Mouse (Mus musculus): ENCODE data around the gene Sh2d4b. TPM values are rescaled to one million over a fixed set of nuclear protein-coding genes. Genes with fewer than 3 reads are reported as not detected.

Gene Sh2d4b
- under 1 TPM in 1 of 2 experiments, not detected in 1; 0.53 TPM for polyA plus RNA-seq (2012; fragmentation: generic; extraction: Trizol)

GRCm38 (mm10) chr14:40893196-40893595, at the start of gene Sh2d4b:
Sh2d4b (minus strand) TSS chr14:40893266.

Other genes with a start within 250 kb of the Sh2d4b start
- gene Tspan14, start 73.5 kb upstream of the Sh2d4b start, polyA plus RNA-seq (2012; fragmentation: generic; extraction: Trizol) = 10 to 100 TPM; 11.0 to 54.3 TPM
- gene Fam213a, start 120.5 kb upstream of the Sh2d4b start, polyA plus RNA-seq (2012; fragmentation: generic; extraction: Trizol) = 1 to 10 TPM in 1 of 2 experiments, under 1 TPM in 1; 0.57 to 1.6 TPM
- not detected for gene Dydc2, start 175.9 kb upstream of the Sh2d4b start, polyA plus RNA-seq (2012; fragmentation: generic; extraction: Trizol)
- not detected for gene Dydc1, start 179.6 kb upstream of the Sh2d4b start, polyA plus RNA-seq (2012; fragmentation: generic; extraction: Trizol)
- gene Mat1a, start 211.8 kb upstream of the Sh2d4b start, polyA plus RNA-seq (2012; fragmentation: generic; extraction: Trizol) = not detected
- not detected for gene Sftpa1, start 238.5 kb upstream of the Sh2d4b start, polyA plus RNA-seq (2012; fragmentation: generic; extraction: Trizol)